31 mouse cellular contexts compared by ENCODE assay signal in the genomic region with DNA sequence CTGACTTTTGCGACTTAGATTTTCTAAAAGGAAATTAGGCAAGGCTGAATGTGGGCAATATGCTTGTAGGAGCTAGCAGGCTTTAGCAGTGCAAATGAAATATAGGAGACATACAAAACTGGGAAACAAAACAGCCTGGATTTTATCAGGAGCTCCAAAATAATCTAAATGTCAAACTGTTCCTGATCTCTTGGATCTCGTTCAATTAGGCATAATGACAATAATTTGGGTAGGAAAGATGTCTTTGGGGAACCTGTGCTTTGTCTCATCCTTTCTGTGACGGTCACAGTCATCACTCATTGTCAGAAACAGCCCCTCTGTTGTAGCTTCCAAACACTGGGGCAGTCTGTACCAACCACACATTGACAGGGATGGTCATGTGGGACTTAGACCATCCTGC.
"Had no signal": no experiment of that assay in that cellular context is flagged by ENCODE, and none has a peak within 500 bp of the region (broad histone marks: within the 10 kb centered on the region; RNA-seq: fewer than 3 reads in every experiment).

No protein-coding gene starts in this region.

- ATAC-seq: liver, embryonic 12.5 days; liver, postnatal 0 days; lung, postnatal 0 days; midbrain, embryonic 13.5 days; midbrain, embryonic 15.5 days; midbrain, embryonic 16.5 days had no signal

- H3K4me3 ChIP-seq: limb, embryonic 10.5 days; limb, embryonic 12.5 days; limb, embryonic 13.5 days; limb, embryonic 15.5 days; liver, embryonic 12.5 days; liver, embryonic 13.5 days; liver, embryonic 15.5 days; lung, embryonic 15.5 days; megakaryocyte, embryonic 14.5 days; midbrain, embryonic 10.5 days; midbrain, embryonic 12.5 days; midbrain, embryonic 13.5 days; midbrain, embryonic 15.5 days; myocyte; neural tube, embryonic 12.5 days; neural tube, embryonic 13.5 days had no signal

- H3K4me1 ChIP-seq: limb, embryonic 10.5 days; limb, embryonic 12.5 days; limb, embryonic 13.5 days; limb, embryonic 15.5 days; liver, embryonic 12.5 days; liver, embryonic 13.5 days; liver, embryonic 15.5 days; megakaryocyte, embryonic 14.5 days; midbrain, embryonic 10.5 days; midbrain, embryonic 12.5 days; midbrain, embryonic 13.5 days; midbrain, embryonic 15.5 days; neural tube, embryonic 12.5 days; neural tube, embryonic 13.5 days had no signal

- H3K27ac ChIP-seq: limb, embryonic 10.5 days; limb, embryonic 12.5 days; limb, embryonic 13.5 days; limb, embryonic 15.5 days; liver, embryonic 12.5 days; liver, embryonic 13.5 days; liver, embryonic 14.5 days; liver, embryonic 15.5 days; lung, embryonic 15.5 days; macrophage; midbrain, embryonic 10.5 days; midbrain, embryonic 12.5 days; midbrain, embryonic 13.5 days; midbrain, embryonic 15.5 days; neural tube, embryonic 12.5 days; neural tube, embryonic 13.5 days had no signal

- DNase-seq: left cerebral cortex, postnatal 4 days; liver; liver, embryonic 13.5 days; liver, postnatal 0 days; lung, adult 18-20 months; lung, adult 2 months; lung, embryonic 14.5 days; lung, postnatal 10 days; lung, postnatal 14 days; lung, postnatal 36 days; lung, postnatal 4 days; midbrain, embryonic 14.5 days had no signal

- H3K27me3 ChIP-seq: limb, embryonic 12.5 days; limb, embryonic 13.5 days; limb, embryonic 15.5 days; liver, embryonic 12.5 days; liver, embryonic 13.5 days; liver, embryonic 15.5 days; lung, embryonic 15.5 days; megakaryocyte, embryonic 14.5 days; midbrain, embryonic 12.5 days; midbrain, embryonic 13.5 days; midbrain, embryonic 15.5 days; neural tube, embryonic 12.5 days; neural tube, embryonic 13.5 days had no signal
